Mouse (Mus musculus): ENCODE data around the gene Chchd4. TPM values are rescaled to one million over a fixed set of nuclear protein-coding genes. Genes with fewer than 3 reads are reported as not detected.

The Chchd4 gene
- polyA plus RNA-seq, 1 experiment, result 24.6 TPM

DNA sequence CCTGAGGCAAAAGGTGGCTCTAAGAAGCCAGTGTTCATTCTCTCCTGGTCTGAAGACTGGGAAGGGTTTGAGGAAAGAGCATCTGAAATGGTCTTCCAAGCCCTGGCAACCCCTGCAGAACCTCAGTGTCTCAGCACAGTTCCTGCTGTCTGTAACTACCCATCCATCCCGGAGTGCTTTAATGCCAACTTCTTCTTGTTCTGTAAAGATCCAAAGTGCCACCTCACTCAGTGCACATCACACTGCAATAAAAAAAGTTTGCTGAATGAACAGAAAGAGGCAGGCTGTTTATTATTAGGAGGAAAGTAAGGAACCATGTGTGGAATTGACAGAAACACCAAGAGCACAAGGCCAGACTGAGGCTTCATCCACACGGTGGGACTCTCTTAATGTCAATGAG, 2.6 kb downstream of the Chchd4 start:
- no peak overlapping the region for H3K27ac ChIP-seq (ENCODE audit: insufficient read depth, low read length)
- no peak overlapping the region for H3K9ac ChIP-seq (ENCODE audit: low read depth, poor library complexity, severe bottlenecking)
- peaks cover 21% of the 10 kb centered on the region for H3K36me3 ChIP-seq (ENCODE audit: control insufficient read depth, insufficient read depth, low read length, poor library complexity, severe bottlenecking)
- no peaks in the 10 kb centered on the region for H3K9me3 ChIP-seq (replicated peaks; ENCODE audit: control insufficient read depth, insufficient read depth, low read length, poor library complexity, severe bottlenecking)
- H3K27me3 ChIP-seq (ENCODE audit: control insufficient read depth, insufficient read depth, low read length, poor library complexity, severe bottlenecking), result no peaks in the 10 kb centered on the region
- H3K4me3 ChIP-seq (ENCODE audit: low read depth, low read length), result no peak overlapping the region
- H3K4me1 ChIP-seq (ENCODE audit: control insufficient read depth, insufficient read depth, low read length), result peaks cover 7% of the 10 kb centered on the region
- TF ChIP-seq POLR2A (IDR thresholded peaks at IDR 0.05; ENCODE audit: insufficient read depth, low read length) (no peak), EP300 (IDR thresholded peaks at IDR 0.05; ENCODE audit: insufficient read depth, low read depth, low read length) (no peak), CTCF (IDR thresholded peaks at IDR 0.05; ENCODE audit: low read depth, low read length) (no peak)

- no peak overlapping the region for H3K27ac ChIP-seq (ENCODE audit: insufficient read depth, low read length)
- TF ChIP-seq POLR2A (IDR thresholded peaks at IDR 0.05; ENCODE audit: insufficient read depth, low read length) (no peak), EP300 (IDR thresholded peaks at IDR 0.05; ENCODE audit: insufficient read depth, low read depth, low read length) (no peak), CTCF (IDR thresholded peaks at IDR 0.05; ENCODE audit: low read depth, low read length) (no peak)
- no peak overlapping the region for H3K9ac ChIP-seq (ENCODE audit: low read depth, poor library complexity, severe bottlenecking)
- H3K4me3 ChIP-seq (ENCODE audit: low read depth, low read length), result no peak overlapping the region
- H3K9me3 ChIP-seq (replicated peaks; ENCODE audit: control insufficient read depth, insufficient read depth, low read length, poor library complexity, severe bottlenecking), result no peaks in the 10 kb centered on the region
- H3K27me3 ChIP-seq (ENCODE audit: control insufficient read depth, insufficient read depth, low read length, poor library complexity, severe bottlenecking), result no peaks in the 10 kb centered on the region
- H3K4me1 ChIP-seq (ENCODE audit: control insufficient read depth, insufficient read depth, low read length), result peaks cover 7% of the 10 kb centered on the region
- H3K36me3 ChIP-seq (ENCODE audit: control insufficient read depth, insufficient read depth, low read length, poor library complexity, severe bottlenecking), result peaks cover 43% of the 10 kb centered on the region
These were observed 6.2 kb downstream of the Chchd4 start for GRCm38 (mm10) chr6:91467106-91467505.

- TF ChIP-seq EP300 (IDR thresholded peaks at IDR 0.05; ENCODE audit: insufficient read depth, low read depth, low read length), result no peak
- TF ChIP-seq POLR2A (IDR thresholded peaks at IDR 0.05; ENCODE audit: insufficient read depth, low read length), result no peak
- no peak for TF ChIP-seq CTCF (IDR thresholded peaks at IDR 0.05; ENCODE audit: low read depth, low read length)
These were observed 7.6 kb downstream of the Chchd4 start for GRCm38 (mm10) chr6:91465756-91466155.

GRCm38 (mm10) chr6:91459471-91459870, 13.9 kb downstream of the Chchd4 start:
- Histone ChIP-seq H3K4me1 (ENCODE audit: control insufficient read depth, insufficient read depth, low read length) (no peaks in the 10 kb centered on the region), H3K9ac (ENCODE audit: low read depth, poor library complexity, severe bottlenecking) (no peak overlapping the region), H3K9me3 (replicated peaks; ENCODE audit: control insufficient read depth, insufficient read depth, low read length, poor library complexity, severe bottlenecking) (no peaks in the 10 kb centered on the region), H3K27me3 (ENCODE audit: control insufficient read depth, insufficient read depth, low read length, poor library complexity, severe bottlenecking) (no peaks in the 10 kb centered on the region), H3K4me3 (ENCODE audit: low read depth, low read length) (no peak overlapping the region), H3K27ac (ENCODE audit: insufficient read depth, low read length) (no peak overlapping the region), H3K36me3 (ENCODE audit: control insufficient read depth, insufficient read depth, low read length, poor library complexity, severe bottlenecking) (peaks cover 10% of the 10 kb centered on the region)
- no peak for TF ChIP-seq CTCF (IDR thresholded peaks at IDR 0.05; ENCODE audit: low read depth, low read length)
- TF ChIP-seq EP300 (IDR thresholded peaks at IDR 0.05; ENCODE audit: insufficient read depth, low read depth, low read length), result no peak
- TF ChIP-seq POLR2A (IDR thresholded peaks at IDR 0.05; ENCODE audit: insufficient read depth, low read length), result no peak

More at GRCm38 (mm10) chr6:91465756-91466155, 7.6 kb downstream of the Chchd4 start:
- peaks cover 43% of the 10 kb centered on the region for H3K36me3 ChIP-seq (ENCODE audit: control insufficient read depth, insufficient read depth, low read length, poor library complexity, severe bottlenecking)
- H3K4me3 ChIP-seq (ENCODE audit: low read depth, low read length), result no peak overlapping the region
- no peaks in the 10 kb centered on the region for H3K9me3 ChIP-seq (replicated peaks; ENCODE audit: control insufficient read depth, insufficient read depth, low read length, poor library complexity, severe bottlenecking)
- peaks cover 7% of the 10 kb centered on the region for H3K4me1 ChIP-seq (ENCODE audit: control insufficient read depth, insufficient read depth, low read length)
- no peak overlapping the region for H3K9ac ChIP-seq (ENCODE audit: low read depth, poor library complexity, severe bottlenecking)
- no peak overlapping the region for H3K27ac ChIP-seq (ENCODE audit: insufficient read depth, low read length)
- no peaks in the 10 kb centered on the region for H3K27me3 ChIP-seq (ENCODE audit: control insufficient read depth, insufficient read depth, low read length, poor library complexity, severe bottlenecking)

GRCm38 (mm10) chr6:91454546-91454945, 18.8 kb downstream of the Chchd4 start:
- Histone ChIP-seq H3K27ac (ENCODE audit: insufficient read depth, low read length) (no peak overlapping the region), H3K4me3 (ENCODE audit: low read depth, low read length) (no peak overlapping the region), H3K9ac (ENCODE audit: low read depth, poor library complexity, severe bottlenecking) (no peak overlapping the region), H3K4me1 (ENCODE audit: control insufficient read depth, insufficient read depth, low read length) (no peaks in the 10 kb centered on the region), H3K27me3 (ENCODE audit: control insufficient read depth, insufficient read depth, low read length, poor library complexity, severe bottlenecking) (no peaks in the 10 kb centered on the region), H3K9me3 (replicated peaks; ENCODE audit: control insufficient read depth, insufficient read depth, low read length, poor library complexity, severe bottlenecking) (no peaks in the 10 kb centered on the region), H3K36me3 (ENCODE audit: control insufficient read depth, insufficient read depth, low read length, poor library complexity, severe bottlenecking) (no peaks in the 10 kb centered on the region)
- no peak for TF ChIP-seq EP300 (IDR thresholded peaks at IDR 0.05; ENCODE audit: insufficient read depth, low read depth, low read length)
- TF ChIP-seq CTCF (IDR thresholded peaks at IDR 0.05; ENCODE audit: low read depth, low read length), result no peak
- TF ChIP-seq POLR2A (IDR thresholded peaks at IDR 0.05; ENCODE audit: insufficient read depth, low read length), result no peak

DNA sequence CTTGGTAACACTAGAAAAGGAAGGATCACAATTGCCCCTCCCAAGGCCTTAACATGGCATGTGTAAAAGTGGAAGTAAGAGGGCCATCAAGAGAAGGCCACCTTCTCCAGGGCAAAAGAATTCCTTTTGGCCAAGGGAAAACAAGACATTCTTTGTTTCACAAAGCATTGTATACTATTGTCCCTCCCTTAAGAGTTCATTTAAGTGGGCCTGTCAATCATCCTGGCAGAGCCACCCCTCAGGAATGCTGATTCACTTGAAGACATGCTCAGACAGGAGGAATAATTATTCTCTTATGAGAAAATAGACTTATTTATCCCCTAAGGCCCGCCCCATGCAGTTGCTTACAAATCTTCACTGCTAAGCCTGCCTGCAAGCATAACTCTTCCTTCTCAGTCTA, 21.3 kb downstream of the Chchd4 start:
- TF ChIP-seq CTCF (IDR thresholded peaks at IDR 0.05; ENCODE audit: low read depth, low read length) (no peak), EP300 (IDR thresholded peaks at IDR 0.05; ENCODE audit: insufficient read depth, low read depth, low read length) (no peak), POLR2A (IDR thresholded peaks at IDR 0.05; ENCODE audit: insufficient read depth, low read length) (no peak)
- H3K9me3 ChIP-seq (replicated peaks; ENCODE audit: control insufficient read depth, insufficient read depth, low read length, poor library complexity, severe bottlenecking), result no peaks in the 10 kb centered on the region
- H3K4me3 ChIP-seq (ENCODE audit: low read depth, low read length), result no peak overlapping the region
- H3K27me3 ChIP-seq (ENCODE audit: control insufficient read depth, insufficient read depth, low read length, poor library complexity, severe bottlenecking), result no peaks in the 10 kb centered on the region
- no peaks in the 10 kb centered on the region for H3K36me3 ChIP-seq (ENCODE audit: control insufficient read depth, insufficient read depth, low read length, poor library complexity, severe bottlenecking)
- no peak overlapping the region for H3K27ac ChIP-seq (ENCODE audit: insufficient read depth, low read length)
- no peak overlapping the region for H3K9ac ChIP-seq (ENCODE audit: low read depth, poor library complexity, severe bottlenecking)
- no peaks in the 10 kb centered on the region for H3K4me1 ChIP-seq (ENCODE audit: control insufficient read depth, insufficient read depth, low read length)

Measured in ES-Bruce4 (cell line).